Mouse (Mus musculus) liver, embryonic 14.5 days (tissue): Measurements from ENCODE around the gene Tomt. TPM values are rescaled to one million over a fixed set of nuclear protein-coding genes. Genes with fewer than 3 reads are reported as not detected.

ENCODE experiments used
- ATAC-seq: fragments of 200-750 bp; cut with Nextera tagmentation; 2 replicates; pipeline ENCODE4 v1.8.0; 2017; ENCODE audit warnings: moderate number of reproducible peaks, mild to moderate bottlenecking, moderate library complexity; ENCODE audit not compliant: insufficient read depth
- DNase-seq, 3 experiments: peaks; one replicate each; pipeline ENCODE4 v3.0.0-alpha.2; 2012 to 2013; ENCODE audit warnings: low read depth in 3 of 3, low spot score in 3 of 3
- H3K27ac ChIP-seq: fragments of 300-500 bp; sonication (generic); 2 replicates; pipeline ENCODE4 v1.5.1; 2014; ENCODE audit warnings: moderate library complexity, mild to moderate bottlenecking, control low read depth, inconsistent platforms
- H3K27me3 ChIP-seq: fragments of 300-500 bp; sonication (generic); 2 replicates; pipeline ENCODE4 v1.6.1; 2014; ENCODE audit warnings: mild to moderate bottlenecking, low read length, moderate library complexity; ENCODE audit not compliant: control insufficient read depth, insufficient read depth
- H3K36me3 ChIP-seq: fragments of 300-500 bp; sonication (generic); replicated peaks from 2 replicates; pipeline ENCODE4 v1.6.1; 2014; ENCODE audit warnings: low read depth; ENCODE audit not compliant: control insufficient read depth, insufficient read depth
- H3K4me1 ChIP-seq, 2 experiments: fragments of 200-500 bp in 1 of 2; fragments of 300-500 bp in 1 of 2; sonication (generic) in 1 of 2; replicated peaks; 2 replicates each; pipeline ENCODE4 v1.6.1; 2012 to 2014; ENCODE audit warnings: antibody characterized with exemption in 1 of 2, inconsistent platforms in 1 of 2, low read length in 1 of 2; ENCODE audit not compliant: control insufficient read depth in 2 of 2, insufficient read depth in 2 of 2
- H3K4me2 ChIP-seq: fragments of 300-500 bp; sonication (generic); 2 replicates; pipeline ENCODE4 v1.6.1; 2014; ENCODE audit warnings: low read depth, mild to moderate bottlenecking, control low read depth, moderate library complexity
- H3K4me3 ChIP-seq, 2 experiments: fragments of 200-500 bp in 1 of 2; fragments of 300-500 bp in 1 of 2; sonication (generic) in 1 of 2; 2 replicates each; pipeline ENCODE4 v1.5.1; 2012 to 2014; ENCODE audit warnings: low read depth in 2 of 2, low read length in 2 of 2, mild to moderate bottlenecking in 2 of 2, control low read depth in 1 of 2, inconsistent platforms in 1 of 2, moderate library complexity in 1 of 2; ENCODE audit not compliant: insufficient read depth in 1 of 2
- H3K9ac ChIP-seq: fragments of 300-500 bp; sonication (generic); replicated peaks from 2 replicates; pipeline ENCODE4 v1.6.1; 2014; ENCODE audit warnings: mild to moderate bottlenecking, control low read depth, moderate library complexity
- H3K9me3 ChIP-seq: fragments of 300-500 bp; sonication (generic); 2 replicates; pipeline ENCODE4 v1.6.1; 2016; ENCODE audit warnings: low read length, mixed read lengths; ENCODE audit not compliant: control insufficient read depth
- CTCF ChIP-seq: IDR thresholded peaks from 2 replicates; pipeline ENCODE4 v1.5.1; 2016; ENCODE audit warnings: antibody characterized with exemption, low read depth, control low read depth
- EP300 ChIP-seq: IDR thresholded peaks from 2 replicates; pipeline ENCODE4 v1.6.1; 2016; ENCODE audit warnings: antibody characterized with exemption, low read depth
- WGBS: fragments of 180-500 bp; shearing (Covaris S2); extraction: QIAGEN DNeasy Blood & Tissue Kit; methylation state at CpG from one replicate; pipeline ENCODE4 v1.1.7; 2014; ENCODE audit not compliant: insufficient replicate concordance; 5-methylcytosine and 5-hydroxymethylcytosine counted together
- microRNA-seq: library from miRNA; unstranded; fragments of <30 nt; microRNA quantifications from one replicate; pipeline ENCODE4, GENCODE M21; 2016
- polyA plus RNA-seq, 2 experiments: library from polyadenylated mRNA; depleted of rRNA in 1 of 2; stranded (reverse) in 1 of 2; unstranded in 1 of 2; fragments of >200 nt; fragmentation: Nextera tagmentation in 1 of 2; extraction: Ambion mirVana in 1 of 2; gene quantifications; 2 replicates each; pipeline versions ENCODE4 v1.2.1 to v1.2.3; 2012 to 2014

Tomt gene
- polyA plus RNA-seq, 2 experiments = 0.08 to 0.09 TPM

GRCm38 (mm10) chr7:101853816-101854215, 52.3 kb downstream of the Tomt start:
- H3K9me3 ChIP-seq = no peaks in the 10 kb centered on the region
- H3K4me3 ChIP-seq = no peak overlapping the region
- no peak overlapping the region for H3K9ac ChIP-seq
- no peak for ATAC-seq
- H3K4me1 ChIP-seq = no peaks in the 10 kb centered on the region
- no peak overlapping the region for H3K4me2 ChIP-seq
- H3K36me3 ChIP-seq = no peaks in the 10 kb centered on the region
- H3K27me3 ChIP-seq = no peaks in the 10 kb centered on the region
- DNase-seq = no peak
- TF ChIP-seq CTCF (no peak), EP300 (no peak)
- no peak overlapping the region for H3K27ac ChIP-seq
- WGBS = 30% methylated on average over 2 of the region's 2 CpGs

GRCm38 (mm10) chr7:101852846-101853245, 53.3 kb downstream of the Tomt start:
- ATAC-seq (no peak), DNase-seq (no peak)
- Histone ChIP-seq H3K4me1 (no peaks in the 10 kb centered on the region), H3K4me3 (no peak overlapping the region), H3K27me3 (no peaks in the 10 kb centered on the region), H3K36me3 (no peaks in the 10 kb centered on the region), H3K9ac (no peak overlapping the region), H3K4me2 (no peak overlapping the region), H3K27ac (no peak overlapping the region), H3K9me3 (no peaks in the 10 kb centered on the region)
- TF ChIP-seq CTCF (no peak), EP300 (no peak)
- 68% methylated on average over 6 of the region's 6 CpGs for WGBS

GRCm38 (mm10) chr7:101851689-101852088, 54.5 kb downstream of the Tomt start:
- Histone ChIP-seq H3K27me3 (no peaks in the 10 kb centered on the region), H3K4me2 (no peak overlapping the region), H3K4me1 (no peaks in the 10 kb centered on the region), H3K4me3 (no peak overlapping the region), H3K9ac (no peak overlapping the region), H3K9me3 (no peaks in the 10 kb centered on the region), H3K27ac (no peak overlapping the region), H3K36me3 (no peaks in the 10 kb centered on the region)
- DNase-seq = no peak
- ATAC-seq = no peak
- no peak for TF ChIP-seq CTCF
- TF ChIP-seq EP300 = no peak
- WGBS = 47% methylated on average over 6 of the region's 6 CpGs

Small RNA genes within 50 kb of the gene (microRNA-seq; reads per million reads assigned to microRNA genes)
- gene Gm22655 = not detected

Other genes starting within 250 kb of the Tomt start
- 4.1 and 8.3 TPM in 2 replicates for gene Clpb, start 242.7 kb downstream of the Tomt start, polyA plus RNA-seq (2012; rRNA removed)
- gene Clpb, start 242.7 kb downstream of the Tomt start, polyA plus RNA-seq (2014; fragmentation: Nextera tagmentation; extraction: Ambion mirVana) = 18.7 and 20.6 TPM in 2 replicates
- 0.03 TPM in 1 of 2 replicates, not detected in the other for gene Phox2a, start 88.0 kb downstream of the Tomt start, polyA plus RNA-seq (2012; rRNA removed)
- gene Phox2a, start 88.0 kb downstream of the Tomt start, polyA plus RNA-seq (2014; fragmentation: Nextera tagmentation; extraction: Ambion mirVana) = not detected in 2 replicates
- gene Inppl1, start 68.1 kb downstream of the Tomt start, polyA plus RNA-seq (2012; rRNA removed) = 4.4 and 6.8 TPM in 2 replicates
- gene Inppl1, start 68.1 kb downstream of the Tomt start, polyA plus RNA-seq (2014; fragmentation: Nextera tagmentation; extraction: Ambion mirVana) = 0.69 and 2.0 TPM in 2 replicates
- 7.4 and 8.0 TPM in 2 replicates for gene Folr2, start 49.2 kb downstream of the Tomt start, polyA plus RNA-seq (2012; rRNA removed)
- 4.2 and 6.5 TPM in 2 replicates for gene Folr2, start 49.2 kb downstream of the Tomt start, polyA plus RNA-seq (2014; fragmentation: Nextera tagmentation; extraction: Ambion mirVana)
- 25.6 and 54.6 TPM in 2 replicates for gene Anapc15, start 42.6 kb downstream of the Tomt start, polyA plus RNA-seq (2012; rRNA removed)
- 51.9 and 52.0 TPM in 2 replicates for gene Anapc15, start 42.6 kb downstream of the Tomt start, polyA plus RNA-seq (2014; fragmentation: Nextera tagmentation; extraction: Ambion mirVana)
- gene Folr1, start 35.6 kb downstream of the Tomt start, polyA plus RNA-seq (2012; rRNA removed) = 0.33 and 0.53 TPM in 2 replicates
- gene Folr1, start 35.6 kb downstream of the Tomt start, polyA plus RNA-seq (2014; fragmentation: Nextera tagmentation; extraction: Ambion mirVana) = 0.38 TPM in 1 of 2 replicates, not detected in the other
- 61.7 and 74.8 TPM in 2 replicates for gene Lamtor1, start 455 bp downstream of the Tomt start, polyA plus RNA-seq (2012; rRNA removed)
- gene Lamtor1, start 455 bp downstream of the Tomt start, polyA plus RNA-seq (2014; fragmentation: Nextera tagmentation; extraction: Ambion mirVana) = 63.3 and 67.8 TPM in 2 replicates
- gene Lrrc51, start 27.5 kb upstream of the Tomt start, polyA plus RNA-seq (2012; rRNA removed) = 1.3 and 1.4 TPM in 2 replicates
- gene Lrrc51, start 27.5 kb upstream of the Tomt start, polyA plus RNA-seq (2014; fragmentation: Nextera tagmentation; extraction: Ambion mirVana) = 1.8 and 2.1 TPM in 2 replicates
- 27.4 and 28.6 TPM in 2 replicates for gene Numa1, start 27.8 kb upstream of the Tomt start, polyA plus RNA-seq (2012; rRNA removed)
- gene Numa1, start 27.8 kb upstream of the Tomt start, polyA plus RNA-seq (2014; fragmentation: Nextera tagmentation; extraction: Ambion mirVana) = 36.2 and 41.3 TPM in 2 replicates
- gene Il18bp, start 112.3 kb upstream of the Tomt start, polyA plus RNA-seq (2012; rRNA removed) = 12.7 and 14.8 TPM in 2 replicates
- 15.0 and 15.9 TPM in 2 replicates for gene Il18bp, start 112.3 kb upstream of the Tomt start, polyA plus RNA-seq (2014; fragmentation: Nextera tagmentation; extraction: Ambion mirVana)
- 10.9 and 16.9 TPM in 2 replicates for gene Rnf121, start 159.1 kb upstream of the Tomt start, polyA plus RNA-seq (2012; rRNA removed)
- 10.0 and 10.5 TPM in 2 replicates for gene Rnf121, start 159.1 kb upstream of the Tomt start, polyA plus RNA-seq (2014; fragmentation: Nextera tagmentation; extraction: Ambion mirVana)
- 14.7 and 16.0 TPM in 2 replicates for gene Xndc1, start 159.2 kb upstream of the Tomt start, polyA plus RNA-seq (2012; rRNA removed)
- 5.4 and 6.3 TPM in 2 replicates for gene Xndc1, start 159.2 kb upstream of the Tomt start, polyA plus RNA-seq (2014; fragmentation: Nextera tagmentation; extraction: Ambion mirVana)
- gene Xntrpc, start 159.4 kb upstream of the Tomt start, polyA plus RNA-seq (2012; rRNA removed) = 1.1 and 1.5 TPM in 2 replicates
- 0.20 and 0.36 TPM in 2 replicates for gene Xntrpc, start 159.4 kb upstream of the Tomt start, polyA plus RNA-seq (2014; fragmentation: Nextera tagmentation; extraction: Ambion mirVana)
- gene Trpc2, start 176.8 kb upstream of the Tomt start, polyA plus RNA-seq (2012; rRNA removed) = 0.12 TPM in 1 of 2 replicates, not detected in the other
- not detected in 2 replicates for gene Trpc2, start 176.8 kb upstream of the Tomt start, polyA plus RNA-seq (2014; fragmentation: Nextera tagmentation; extraction: Ambion mirVana)
- gene Art1, start 195.4 kb upstream of the Tomt start, polyA plus RNA-seq (2012; rRNA removed) = 0.04 TPM in 1 of 2 replicates, not detected in the other
- gene Art1, start 195.4 kb upstream of the Tomt start, polyA plus RNA-seq (2014; fragmentation: Nextera tagmentation; extraction: Ambion mirVana) = not detected in 2 replicates
- 0.08 and 0.10 TPM in 2 replicates for gene Art5, start 203.1 kb upstream of the Tomt start, polyA plus RNA-seq (2012; rRNA removed)
- gene Art5, start 203.1 kb upstream of the Tomt start, polyA plus RNA-seq (2014; fragmentation: Nextera tagmentation; extraction: Ambion mirVana) = 0.15 and 0.20 TPM in 2 replicates
- not detected in 2 replicates for gene Chrna10, start 210.5 kb upstream of the Tomt start, polyA plus RNA-seq (2012; rRNA removed)
- gene Chrna10, start 210.5 kb upstream of the Tomt start, polyA plus RNA-seq (2014; fragmentation: Nextera tagmentation; extraction: Ambion mirVana) = not detected in 2 replicates